Mouse (Mus musculus): ENCODE data around the gene Mrc2.

Mrc2 gene

DNA sequence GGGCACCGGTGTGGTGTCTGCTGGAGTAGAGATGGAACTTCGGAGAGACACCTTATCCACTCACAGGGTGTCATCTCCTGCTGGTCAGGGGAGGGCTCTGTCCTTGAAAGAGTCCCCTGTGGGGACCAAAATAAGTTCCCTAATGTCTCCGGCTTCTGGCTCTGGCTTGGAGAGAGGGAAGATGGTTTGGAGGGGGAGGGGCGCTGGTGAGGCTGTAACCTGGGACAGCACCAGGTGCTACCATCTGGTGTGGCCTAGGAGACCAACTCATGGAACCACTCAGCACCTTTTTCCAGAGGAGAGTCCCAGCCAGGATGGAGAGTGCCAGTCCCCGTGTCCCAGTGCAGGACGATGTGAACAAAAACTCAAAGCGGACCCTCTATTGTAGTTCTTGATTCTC, 58.2 kb downstream of the Mrc2 start:
- no peak for DNase-seq (ENCODE audit: low spot score in 2 of 2)

DNA sequence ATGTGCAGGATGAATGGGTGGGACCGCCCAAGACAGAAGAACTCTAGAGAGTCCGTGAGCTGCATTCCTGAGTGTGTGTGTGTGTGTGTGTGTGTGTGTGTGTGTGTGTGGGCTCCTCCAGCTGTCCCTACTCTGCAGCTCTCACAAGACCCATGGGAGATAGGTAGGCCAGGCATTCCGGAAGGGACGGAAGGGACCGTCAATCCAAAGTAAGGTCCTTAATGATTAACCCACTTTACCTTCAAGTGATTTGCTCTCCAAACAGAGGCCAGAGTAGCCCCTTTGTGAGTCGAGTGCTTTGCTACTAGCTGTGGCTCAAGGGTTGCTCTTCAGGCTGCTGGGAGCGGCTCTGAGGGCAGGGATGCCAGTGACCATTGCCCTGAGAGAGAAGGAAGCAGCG, 59.7 kb downstream of the Mrc2 start:
- no peak for DNase-seq (ENCODE audit: low spot score in 2 of 2)

DNA sequence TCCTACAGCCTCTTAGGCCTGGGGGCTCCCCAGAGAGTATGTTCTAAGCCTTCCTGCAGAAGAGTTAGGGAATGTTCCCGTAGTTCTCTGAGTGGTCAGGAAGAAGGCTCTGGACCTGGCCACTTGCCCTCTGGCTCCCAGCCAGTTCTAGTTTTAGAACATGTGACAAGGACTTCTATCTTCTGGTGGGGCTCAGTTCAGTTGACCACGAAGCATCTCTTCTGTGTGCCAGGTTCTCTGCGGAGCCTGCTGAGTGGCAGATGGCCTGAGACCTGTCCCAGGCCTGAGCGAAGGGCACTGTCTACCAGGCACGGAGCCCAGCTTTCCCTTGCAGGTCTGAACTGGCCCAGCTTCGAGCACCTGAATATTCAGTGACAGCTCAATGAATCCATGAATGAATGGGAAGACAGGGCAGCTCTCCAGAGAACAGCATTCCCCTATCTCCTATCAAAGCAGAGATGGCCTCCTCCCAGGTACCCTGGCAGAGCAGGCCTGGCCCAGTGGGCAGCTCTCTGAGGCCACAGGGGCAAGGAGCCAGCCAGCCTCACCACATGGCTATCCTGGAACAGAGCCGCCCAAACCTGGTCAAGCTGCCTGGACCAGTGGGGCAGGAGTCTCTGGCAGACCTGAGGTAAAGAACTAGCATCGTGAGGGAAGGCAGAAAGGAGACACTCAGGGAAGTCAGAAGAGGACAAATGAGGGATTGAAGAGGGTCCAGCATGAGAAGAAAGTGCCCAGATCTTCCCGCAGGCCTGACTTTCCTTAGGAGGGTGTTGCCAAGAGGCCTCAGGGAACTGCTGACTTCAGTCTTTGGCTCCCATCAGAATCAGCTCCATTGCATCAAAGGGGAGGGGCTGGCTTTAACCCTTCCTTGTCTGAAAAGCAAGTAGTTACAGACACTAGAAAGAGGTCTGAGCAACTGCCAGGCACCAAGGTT, 60.8 kb downstream of the Mrc2 start:
- DNase-seq (ENCODE audit: low spot score in 2 of 2), result peak; percentile 86 to 90

- no peak for DNase-seq (ENCODE audit: low spot score in 2 of 2)
Measured at GRCm38 (mm10) chr11:105353891-105354280, 61.4 kb downstream of the Mrc2 start.

- no peak for DNase-seq (ENCODE audit: low spot score in 2 of 2)
Measured at GRCm38 (mm10) chr11:105356301-105356700, 63.9 kb downstream of the Mrc2 start.

DNA sequence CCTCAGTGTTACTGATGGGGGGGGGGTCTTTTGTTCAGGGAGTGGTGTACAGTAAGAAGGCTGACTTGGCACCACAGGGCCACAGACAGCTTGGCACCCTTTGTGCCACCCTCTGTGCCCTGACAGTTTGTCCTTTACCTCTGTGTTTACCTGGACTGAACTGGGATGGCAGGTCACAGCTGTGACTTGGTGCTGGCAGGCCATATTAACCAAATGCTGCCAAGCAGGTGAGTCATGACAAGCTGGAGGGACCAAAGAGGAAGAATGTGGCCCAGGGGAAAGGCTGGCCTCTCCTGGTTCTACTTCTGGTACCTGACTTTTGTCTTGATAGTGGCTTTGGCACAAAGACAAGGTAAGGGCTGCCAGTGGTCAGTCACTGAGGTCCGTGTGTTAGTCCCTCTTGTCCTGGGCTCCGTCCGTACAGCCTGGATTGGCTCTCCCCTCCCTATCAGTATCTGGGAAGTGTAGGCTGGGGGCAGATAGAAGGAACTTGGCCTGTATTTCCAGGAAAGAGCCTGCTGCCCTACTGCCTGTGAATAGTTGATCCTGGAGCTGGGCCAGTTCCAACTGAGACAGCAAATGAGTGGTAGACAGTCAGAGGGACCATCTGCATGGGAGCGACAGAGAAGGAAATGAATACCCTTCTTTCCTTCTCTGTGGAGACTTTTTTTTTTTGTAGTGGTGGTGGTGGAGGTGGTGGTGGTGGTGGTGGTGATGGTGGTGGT, 69.8 kb downstream of the Mrc2 start:
- DNase-seq (ENCODE audit: low spot score in 2 of 2), result no peak

GRCm38 (mm10) chr11:105362946-105363597, 70.6 kb downstream of the Mrc2 start:
- DNase-seq (ENCODE audit: low spot score in 2 of 2), result peak; percentile 77 to 81

DNA sequence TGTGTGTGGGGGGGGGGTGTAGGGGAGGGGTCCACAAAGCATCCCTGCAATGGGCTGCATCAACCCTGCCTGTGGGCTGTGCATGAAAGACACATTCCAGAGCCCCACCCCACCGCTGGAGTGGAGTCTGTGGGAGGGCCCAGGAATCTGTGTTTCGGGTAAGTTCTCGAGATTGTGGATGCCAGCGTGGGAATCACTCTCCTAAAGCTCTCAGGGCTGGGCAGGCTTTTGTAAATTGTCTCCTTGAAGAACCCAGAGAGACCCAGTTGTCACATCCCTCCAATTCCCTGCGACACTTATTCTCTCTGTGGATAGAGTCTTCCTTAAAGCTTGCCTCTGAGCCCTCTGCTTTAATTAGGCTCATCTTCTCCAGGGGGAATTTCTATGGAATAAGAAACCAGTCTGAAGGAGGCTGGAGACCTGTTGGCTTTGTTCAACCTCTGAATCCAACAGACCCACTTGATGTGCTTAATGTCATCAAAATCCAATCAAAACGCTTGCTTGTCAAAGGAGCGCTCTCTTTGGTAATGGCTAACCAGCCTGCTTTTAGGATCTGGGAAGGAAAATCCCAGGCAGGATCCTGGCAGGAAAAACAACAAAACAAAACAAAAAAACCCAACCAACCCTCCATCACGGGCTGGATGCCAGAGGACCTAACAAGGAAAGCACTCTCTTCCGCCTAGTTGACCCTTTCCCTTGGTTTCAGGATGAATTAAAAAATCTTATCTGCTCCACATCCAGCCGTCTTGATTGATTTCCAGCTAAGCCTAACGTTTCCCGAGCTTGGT, 71.3 kb downstream of the Mrc2 start:
- DNase-seq (ENCODE audit: low spot score in 2 of 2), result peak; percentile 46 to 68

DNA sequence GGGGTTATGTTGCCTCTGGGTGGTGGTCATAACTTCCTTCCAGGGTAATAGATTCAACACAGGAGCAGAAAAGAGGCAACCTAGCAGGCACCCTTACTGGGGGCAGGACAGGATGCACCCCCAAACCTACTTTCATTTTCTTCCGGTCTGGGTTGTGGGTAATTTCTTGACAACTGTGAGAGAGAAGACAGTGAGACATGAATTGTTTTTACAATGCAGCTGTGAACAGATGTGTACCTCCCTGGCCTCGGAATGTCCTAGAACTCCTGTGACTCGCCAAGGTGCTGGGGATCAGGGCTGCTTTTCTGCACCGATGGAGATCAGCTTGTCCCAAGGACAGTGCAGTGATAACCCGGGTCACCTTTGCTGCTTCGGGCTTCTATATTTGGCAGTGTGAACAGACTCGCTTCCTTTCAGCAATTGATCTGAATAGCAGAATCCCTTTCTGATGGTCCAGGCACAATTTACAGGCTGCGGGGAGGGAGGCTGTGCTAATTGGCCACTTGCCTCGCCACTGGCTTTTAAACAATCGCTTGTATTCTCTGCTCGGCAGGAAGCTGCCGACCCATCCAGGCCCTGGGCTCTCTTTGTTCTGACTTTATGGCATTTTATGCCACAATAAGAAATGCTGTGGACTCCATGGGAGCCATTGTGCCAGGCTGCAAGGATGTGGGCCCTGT, 72.1 kb downstream of the Mrc2 start:
- DNase-seq (ENCODE audit: low spot score in 2 of 2), result peak; percentile 50 to 78

GRCm38 (mm10) chr11:105365611-105366010, 73.2 kb downstream of the Mrc2 start:
- no peak for DNase-seq (ENCODE audit: low spot score in 2 of 2)

DNA sequence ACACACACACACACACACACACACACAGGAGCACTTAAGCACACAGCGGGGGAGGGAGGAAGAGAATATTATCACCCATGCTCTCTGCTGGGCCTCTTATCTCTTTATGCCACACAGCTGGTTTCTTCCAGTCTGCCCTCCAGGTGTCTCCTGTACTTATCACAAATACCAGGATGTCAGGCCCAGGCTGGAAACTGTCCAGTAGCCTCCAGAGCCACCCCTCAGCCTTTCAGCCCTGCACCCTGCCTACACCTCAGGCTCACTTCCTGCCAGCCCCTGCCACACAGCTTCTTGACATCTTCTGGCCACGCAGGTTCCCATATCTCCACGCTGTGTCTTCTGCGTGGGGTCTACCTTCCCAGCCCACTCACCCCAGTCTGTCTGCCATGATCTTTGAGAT, 73.6 kb downstream of the Mrc2 start:
- no peak for DNase-seq (ENCODE audit: low spot score in 2 of 2)

DNA sequence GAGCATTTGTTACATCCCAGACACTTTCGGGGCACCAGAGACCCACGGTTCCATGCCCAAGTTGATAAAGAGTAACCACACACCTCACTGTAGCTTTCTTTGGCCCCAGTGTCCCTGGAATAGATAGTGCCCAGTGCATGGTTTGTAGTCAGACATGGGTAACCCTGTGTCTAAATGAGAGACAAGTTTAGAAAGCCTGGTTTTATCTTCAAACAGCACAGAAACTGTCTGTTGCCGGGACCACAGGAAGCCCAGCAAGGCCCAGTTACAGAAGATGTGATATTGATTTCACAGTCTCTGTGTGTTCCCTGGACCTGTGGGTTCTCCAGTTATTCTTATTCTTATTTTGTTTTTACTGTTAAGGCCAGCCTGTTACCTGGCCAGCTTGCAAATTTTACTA, 74.7 kb downstream of the Mrc2 start:
- DNase-seq (ENCODE audit: low spot score in 2 of 2), result no peak

- no peak for DNase-seq (ENCODE audit: low spot score in 2 of 2)
Measured at GRCm38 (mm10) chr11:105368833-105369232, 76.4 kb downstream of the Mrc2 start.

- peak; percentile 30 to 56 for DNase-seq (ENCODE audit: low spot score in 2 of 2)
Measured at GRCm38 (mm10) chr11:105369526-105370386, 77.3 kb downstream of the Mrc2 start.

DNA sequence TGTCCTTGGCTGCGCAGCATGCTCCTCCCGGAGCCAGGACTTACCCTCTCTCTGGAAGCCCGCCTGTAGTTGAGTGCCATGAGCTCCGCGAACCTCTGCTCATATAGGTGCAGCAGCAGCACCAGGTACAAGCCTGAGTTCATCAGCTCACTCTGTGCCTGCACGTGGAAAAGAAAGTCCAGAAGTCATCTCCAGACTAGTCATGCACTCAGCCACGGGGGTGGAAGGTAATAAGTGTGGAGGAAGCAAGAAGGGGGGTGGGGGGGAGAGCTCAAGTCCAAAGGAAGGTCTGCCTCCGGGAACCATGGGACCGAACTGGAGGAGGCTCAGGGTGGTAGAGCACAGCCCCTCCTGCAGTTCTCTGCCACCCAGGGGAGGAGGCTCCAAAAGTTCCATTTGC, 79.4 kb downstream of the Mrc2 start:
- no peak for DNase-seq (ENCODE audit: low spot score in 2 of 2)

DNA sequence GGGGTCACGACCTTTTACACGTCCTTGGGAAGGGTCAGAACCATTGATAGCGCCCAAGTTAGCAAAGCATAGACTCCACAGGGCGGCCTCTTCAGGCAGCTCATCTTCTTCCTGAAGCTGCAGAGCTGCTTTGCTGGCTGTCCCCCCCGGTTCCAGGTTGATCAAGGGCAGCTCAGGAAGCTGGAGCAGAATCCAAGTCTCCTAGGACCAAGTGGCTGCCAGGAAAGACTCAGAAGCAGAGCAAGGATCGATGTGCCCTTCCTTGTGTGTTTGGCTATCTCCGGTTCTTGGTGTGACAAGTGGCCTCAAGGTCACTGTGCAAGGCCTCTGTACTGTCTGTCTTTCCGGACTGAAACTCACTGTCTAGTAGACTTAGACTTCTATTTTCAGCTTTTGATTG, 81.4 kb downstream of the Mrc2 start:
- DNase-seq (ENCODE audit: low spot score in 2 of 2), result no peak

DNA sequence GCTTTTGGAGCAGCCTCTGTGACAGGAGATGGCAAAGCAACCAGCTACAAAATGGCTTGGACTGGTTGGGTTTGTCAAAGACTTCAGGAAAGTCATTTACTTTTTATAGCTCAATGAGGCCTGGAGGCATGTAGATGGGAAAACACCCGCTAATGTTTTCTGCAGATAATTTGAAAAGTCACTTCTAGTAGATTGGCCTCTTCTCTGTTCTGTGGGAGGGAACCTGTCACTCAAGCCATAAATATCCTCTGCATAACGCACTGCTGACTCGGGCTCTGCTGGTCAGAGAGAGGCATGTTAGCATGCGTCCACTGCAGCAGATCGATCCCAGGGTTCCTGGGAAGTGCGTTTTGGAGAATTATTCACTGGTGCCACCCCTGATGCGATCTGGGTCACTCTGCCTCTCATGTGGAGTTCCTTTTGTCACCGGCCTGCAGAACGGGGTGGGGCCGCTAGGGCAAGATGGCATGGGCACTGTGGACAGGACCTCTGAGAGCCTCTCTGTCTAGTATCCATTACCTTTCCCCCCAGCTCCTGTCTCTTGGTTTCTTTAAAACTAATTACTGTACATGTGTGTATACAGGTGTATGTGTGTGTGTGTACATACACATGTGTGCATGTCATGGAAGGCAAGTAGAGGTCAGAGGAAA, 82.2 kb downstream of the Mrc2 start:
- no peak for DNase-seq (ENCODE audit: low spot score in 2 of 2)

DNA sequence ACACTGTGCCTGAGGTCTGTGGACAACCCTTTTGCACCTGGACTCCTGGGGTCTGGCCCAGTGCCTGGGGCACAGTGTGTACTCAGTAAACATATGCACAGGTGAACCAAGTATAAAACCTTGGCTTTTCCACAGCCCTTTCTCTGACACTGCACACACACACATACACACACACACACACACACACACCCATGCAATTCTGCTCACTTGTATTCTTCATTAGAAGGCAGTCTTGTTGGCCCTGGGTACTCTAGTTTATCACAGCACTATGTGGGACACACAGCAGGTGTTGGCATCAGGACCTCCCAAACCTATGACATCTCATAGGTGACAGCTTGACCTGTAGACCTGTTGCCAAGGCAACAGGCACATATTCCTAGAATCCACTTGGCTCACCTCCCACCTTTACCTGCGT, 83.4 kb downstream of the Mrc2 start:
- no peak for DNase-seq (ENCODE audit: low spot score in 2 of 2)

DNA sequence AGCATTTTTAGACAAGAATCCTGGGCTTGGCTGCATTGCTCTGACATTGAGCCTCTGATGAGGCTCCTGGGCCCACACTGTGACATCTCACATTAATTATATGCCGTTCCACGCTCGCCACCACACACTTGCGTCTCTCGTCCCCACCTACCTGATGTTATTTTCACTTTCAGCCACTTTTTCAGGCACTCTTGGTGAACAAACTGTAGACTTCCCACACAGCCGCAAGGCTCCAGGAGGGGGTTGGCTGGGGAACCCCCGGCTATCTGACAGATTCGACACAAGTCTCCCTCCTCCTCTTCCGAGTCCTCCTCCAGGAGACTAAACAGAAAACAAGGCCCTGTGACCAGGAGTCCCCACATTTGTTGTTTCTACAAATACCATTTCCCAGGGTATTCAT, 92.8 kb downstream of the Mrc2 start:
- no peak for DNase-seq (ENCODE audit: low spot score in 2 of 2)

GRCm38 (mm10) chr11:105388636-105389035, 96.2 kb downstream of the Mrc2 start:
- DNase-seq (ENCODE audit: low spot score in 2 of 2), result no peak

Measured in heart, adult 9 months (tissue).